Mouse (Mus musculus): ENCODE measurements at regions not wholly inside any gene's neighbourhood (a gene's known extent, or its start where the extent isn't known, plus 50 kb on each side); places are given as distances from the start of the nearest gene placed in this dataset.
A peak's percentile ranks its signal among the peaks of the same experiment; 100 is the strongest.

DNA sequence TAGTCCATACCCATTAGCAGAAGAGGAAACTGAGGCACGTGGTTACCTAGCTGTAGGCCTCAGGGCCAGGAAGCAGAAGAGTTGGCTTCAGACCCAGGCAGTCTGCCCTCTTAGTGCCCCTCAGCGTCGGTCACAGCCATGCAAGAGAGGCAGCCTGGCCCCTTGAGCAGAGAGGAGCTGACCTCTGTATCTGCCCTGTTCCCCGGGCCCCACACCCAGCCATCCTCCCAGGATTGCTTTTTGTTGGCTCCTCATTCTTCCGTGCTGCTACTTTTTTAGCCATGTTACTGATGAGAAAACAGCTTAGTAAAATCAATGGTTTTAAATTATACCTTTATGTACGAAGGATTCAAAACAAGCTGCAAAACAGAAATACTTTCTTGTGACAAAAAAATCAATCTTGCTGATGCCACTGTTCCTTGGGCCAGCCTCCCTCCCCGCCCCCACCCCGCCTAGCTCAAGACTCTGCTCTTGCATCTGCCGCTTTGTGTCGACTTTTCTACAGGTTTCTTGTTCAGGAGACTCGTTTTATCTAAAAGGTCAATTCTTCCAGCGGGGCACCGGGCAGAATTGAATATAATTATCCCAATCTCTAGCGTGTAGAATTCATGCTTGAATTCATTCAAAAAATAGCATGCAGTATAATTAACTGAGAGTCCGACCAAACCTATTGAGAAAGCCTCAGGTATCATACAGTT lies 70.8 kb downstream of the Sall1 start:
- DNase-seq, result no peak

- no peak for DNase-seq
Observed at GRCm38 (mm10) chr8:88958843-88959242, 85.1 kb downstream of the Sall1 start.

DNA sequence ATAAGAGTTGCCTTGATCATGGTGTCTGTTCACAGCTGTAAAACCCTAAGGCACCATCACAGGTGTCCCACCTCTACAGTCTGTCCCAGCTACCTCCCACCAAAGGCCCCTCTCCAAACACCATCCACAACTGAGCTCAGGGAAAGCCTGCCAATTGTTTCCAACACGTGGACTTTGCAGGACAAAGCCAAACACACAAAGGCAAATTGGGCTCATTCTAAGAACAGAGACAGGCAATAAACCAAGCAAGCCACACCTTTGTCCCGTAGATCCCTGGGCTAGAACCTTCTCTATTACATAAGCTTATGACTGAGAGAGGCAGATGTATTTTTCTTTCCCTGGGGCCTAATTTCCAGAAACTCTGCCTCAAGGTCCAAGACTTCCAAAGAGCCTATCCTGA lies 90.8 kb downstream of the Sall1 start:
- no peak for DNase-seq

DNA sequence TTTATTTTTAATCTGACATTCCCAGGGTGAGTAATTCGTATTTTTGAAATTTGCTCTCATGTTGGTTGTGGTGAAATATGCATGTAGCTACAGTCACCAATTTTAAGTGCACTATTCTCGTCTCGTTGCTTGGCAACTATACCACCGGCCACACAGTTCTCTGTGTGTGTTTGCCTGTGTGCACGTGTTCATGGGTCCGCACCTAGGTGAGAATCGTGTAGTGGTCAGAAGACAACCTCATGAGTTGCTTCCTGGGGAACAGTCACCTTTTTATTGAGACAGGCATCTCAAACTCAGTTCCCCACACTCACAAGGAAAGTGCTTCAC lies 92.2 kb downstream of the Sall1 start:
- DNase-seq, result no peak

DNA sequence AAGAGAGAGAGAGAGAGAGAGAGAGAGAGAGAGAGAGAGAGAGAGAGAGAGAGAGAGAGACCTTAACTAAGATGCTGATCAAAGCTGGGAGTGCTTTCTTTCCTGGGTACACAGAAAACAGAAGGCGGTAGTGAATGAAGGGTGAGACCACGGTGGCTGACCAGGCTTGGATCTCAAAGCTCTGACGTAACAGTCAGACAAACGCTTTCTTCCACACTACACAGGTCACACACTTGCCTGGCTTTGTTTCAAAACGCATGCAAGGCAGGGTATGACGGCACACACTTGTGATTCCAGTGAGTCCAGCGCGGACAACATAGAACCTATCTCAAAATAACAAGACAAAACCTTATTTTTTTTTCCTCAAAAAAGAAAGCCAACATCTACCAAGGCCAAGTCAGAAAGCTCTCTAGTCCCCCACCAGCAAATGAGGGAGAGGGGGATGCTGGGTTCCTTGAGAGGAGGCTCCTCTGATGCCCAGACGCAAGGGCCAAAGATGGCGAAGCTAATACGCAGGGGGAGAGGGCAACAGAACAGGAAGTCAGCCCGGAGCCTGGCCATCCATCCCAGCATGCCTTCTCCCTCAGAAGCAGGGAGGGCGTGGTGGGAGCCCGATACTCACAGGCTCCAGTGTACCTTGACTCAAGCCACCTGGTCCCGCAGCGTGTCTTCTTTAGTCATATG lies 92.7 kb downstream of the Sall1 start:
- no peak for DNase-seq

- no peak for DNase-seq
Observed at GRCm38 (mm10) chr8:88949975-88950374, 94.0 kb downstream of the Sall1 start.

- DNase-seq, result peak; percentile 41
Observed at GRCm38 (mm10) chr8:88948981-88949380, 95.0 kb downstream of the Sall1 start.

DNA sequence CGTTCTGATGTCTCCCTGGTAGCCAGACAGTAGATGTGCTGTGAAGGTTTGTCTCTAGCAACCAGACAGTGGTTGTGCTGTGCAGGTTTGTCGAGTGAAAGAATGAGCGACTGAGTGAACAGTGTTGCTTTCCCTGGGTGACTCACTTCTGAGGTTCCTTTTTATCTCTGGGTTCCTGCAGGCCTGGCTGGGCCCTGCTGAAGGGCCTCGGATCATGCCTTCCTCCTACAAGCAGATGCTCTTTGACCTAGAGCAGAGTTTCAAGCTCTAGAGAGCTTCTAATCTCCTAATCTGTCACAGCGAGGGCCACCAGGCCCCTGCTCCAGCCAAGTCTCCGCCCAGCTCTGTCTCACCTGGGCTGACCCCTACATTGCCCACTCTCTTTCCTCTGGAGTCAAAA lies 95.6 kb downstream of the Sall1 start:
- DNase-seq, result no peak

GRCm38 (mm10) chr8:88947384-88947783 lies 96.6 kb downstream of the Sall1 start:
- no peak for DNase-seq

DNA sequence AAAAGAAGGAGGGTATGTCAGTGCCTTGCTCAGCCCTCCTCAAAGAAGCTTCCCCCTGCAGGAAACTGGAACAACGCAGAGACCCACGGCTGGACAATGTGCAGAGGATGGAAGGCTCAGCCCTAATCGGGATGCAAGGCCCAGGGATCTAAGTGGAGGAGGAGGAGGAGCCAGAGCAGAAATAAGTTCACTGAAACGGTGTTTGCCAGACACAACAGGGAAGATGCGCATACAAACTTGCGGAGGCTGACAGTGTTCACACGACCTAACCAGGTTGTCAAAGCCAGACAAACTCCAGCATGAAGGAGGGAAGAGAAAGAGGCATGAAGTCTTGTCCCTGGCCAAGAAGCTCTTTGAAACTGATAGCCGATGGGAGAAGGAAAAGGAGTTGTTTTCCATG lies 98.3 kb downstream of the Sall1 start:
- no peak for DNase-seq

DNA sequence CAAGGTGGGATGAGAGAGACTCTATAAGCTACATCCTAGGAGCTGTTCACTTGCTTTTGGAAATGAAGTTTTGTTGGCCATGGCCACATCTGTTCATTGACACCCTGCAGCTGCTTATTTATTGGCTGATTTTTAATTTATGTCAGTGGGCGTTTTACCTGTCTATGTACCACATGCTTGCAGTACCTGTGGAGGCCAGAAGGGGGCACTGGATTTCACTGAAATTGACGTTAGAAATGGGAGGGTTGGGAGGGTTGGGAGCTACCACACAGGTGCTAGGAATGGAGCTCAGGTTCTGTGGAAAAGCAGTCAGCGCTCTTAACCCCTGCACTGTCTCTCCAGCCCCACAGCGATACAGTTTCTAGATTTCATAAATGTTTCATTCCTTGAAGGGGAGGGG lies 99.9 kb downstream of the Sall1 start:
- no peak for DNase-seq

GRCm38 (mm10) chr8:88939071-88939746 lies 104.8 kb downstream of the Sall1 start:
- no peak for DNase-seq

DNA sequence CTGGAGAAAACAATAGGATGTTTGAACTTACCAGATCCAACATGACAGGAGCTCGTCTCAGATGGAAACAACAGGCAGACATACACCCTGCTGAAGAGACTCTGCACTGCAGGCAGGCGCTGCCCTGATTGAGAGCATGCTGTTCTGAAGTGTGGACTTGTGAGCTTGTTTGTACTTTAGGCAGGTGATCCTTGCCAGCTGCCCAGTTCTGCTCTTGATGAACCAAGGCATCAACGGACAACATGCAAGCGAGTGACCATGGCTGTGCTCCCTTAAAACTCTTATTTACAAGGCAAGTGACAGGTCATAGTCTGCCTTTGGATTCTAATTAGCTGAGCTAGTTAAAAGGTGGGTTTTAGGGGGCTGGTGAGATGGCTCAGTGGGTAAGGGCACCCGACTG lies 109.3 kb downstream of the Sall1 start:
- DNase-seq, result no peak

DNA sequence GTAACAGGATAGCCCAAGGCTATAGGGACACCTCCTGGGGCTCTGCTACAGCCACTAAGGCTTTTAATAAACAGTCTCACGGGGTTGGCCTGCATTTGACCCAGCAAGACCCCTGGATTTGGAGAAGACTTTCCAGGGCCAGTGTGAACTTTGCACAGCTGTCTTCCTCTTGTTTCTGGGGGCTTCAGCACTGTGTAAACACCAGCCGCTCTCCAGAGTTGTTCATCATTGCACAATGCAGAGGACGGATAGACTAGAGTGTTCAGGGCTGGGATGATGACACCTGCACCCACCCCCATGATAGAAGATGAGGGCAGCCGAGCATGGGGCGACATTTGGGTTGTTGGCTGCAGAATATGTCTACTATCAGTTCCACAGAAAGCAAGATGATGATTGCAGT lies 112.9 kb downstream of the Sall1 start:
- DNase-seq, result no peak

DNA sequence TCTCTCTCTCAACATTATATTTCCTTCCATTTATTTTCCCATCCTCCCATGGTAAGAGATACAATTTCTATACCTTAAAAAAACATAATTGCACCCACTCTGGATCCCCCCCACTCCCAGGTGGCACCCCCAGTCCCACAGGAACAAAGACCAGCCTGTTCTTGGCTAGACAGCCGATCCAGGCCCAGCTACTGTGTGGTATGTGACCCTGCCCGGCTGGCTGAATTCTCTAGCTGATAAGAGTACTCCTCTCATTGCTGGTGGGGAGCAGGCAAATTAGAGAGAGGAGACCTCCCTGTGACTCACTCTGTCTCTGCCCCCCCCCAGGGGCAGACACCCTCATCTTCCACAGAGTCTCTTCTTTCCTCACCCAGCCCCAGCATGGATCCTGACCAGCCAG lies 113.6 kb downstream of the Sall1 start:
- no peak for DNase-seq

GRCm38 (mm10) chr8:88928675-88929377 lies 115.1 kb downstream of the Sall1 start:
- DNase-seq, result no peak

- DNase-seq, result no peak
Observed at GRCm38 (mm10) chr8:88922840-88923239, 121.1 kb downstream of the Sall1 start.

DNA sequence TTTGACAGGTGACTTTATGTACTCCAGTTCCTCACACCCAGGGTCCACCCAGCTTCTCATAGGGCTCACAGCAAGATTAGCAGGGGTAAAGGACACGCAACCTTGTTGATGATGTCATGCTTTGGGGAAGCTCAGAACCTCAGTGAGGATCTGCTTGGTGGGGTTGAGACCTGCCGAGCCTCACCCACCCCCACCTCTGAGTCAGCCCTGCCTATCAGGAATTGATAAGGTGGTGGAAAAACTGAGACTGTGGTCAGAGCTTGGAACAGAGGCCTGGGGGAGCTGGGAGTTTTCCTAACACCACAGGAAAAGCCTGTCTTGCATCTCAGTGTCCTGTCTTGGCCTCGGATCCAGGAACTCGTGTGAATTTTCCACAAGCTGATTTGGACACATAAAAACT lies 122.0 kb downstream of the Sall1 start:
- no peak for DNase-seq

- DNase-seq, result no peak
Observed at GRCm38 (mm10) chr8:88919282-88919681, 124.7 kb downstream of the Sall1 start.

DNA sequence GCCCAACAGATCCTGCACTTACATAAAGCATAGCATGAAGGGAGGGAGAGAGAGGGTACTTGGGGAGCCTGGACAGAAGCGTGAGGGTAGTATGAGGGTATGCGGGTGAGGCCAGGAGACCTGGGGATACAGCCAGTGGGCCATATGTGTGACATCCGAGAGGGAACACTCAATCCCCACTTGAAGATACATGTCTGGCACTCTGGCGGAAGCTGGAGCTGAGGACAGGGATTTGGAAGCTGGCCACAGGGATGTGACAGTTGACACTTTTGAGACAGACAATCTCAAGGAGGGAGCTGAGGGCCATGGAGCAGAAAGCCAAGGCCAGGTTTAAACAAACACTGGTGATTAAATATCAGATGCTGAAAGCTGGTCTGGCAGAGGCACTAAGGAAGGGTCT lies 127.9 kb downstream of the Sall1 start:
- peak; percentile 14 for DNase-seq

GRCm38 (mm10) chr8:88914657-88915056 lies 129.3 kb downstream of the Sall1 start:
- no peak for DNase-seq

- no peak for DNase-seq
Observed at GRCm38 (mm10) chr8:88914190-88914589, 129.8 kb downstream of the Sall1 start.

GRCm38 (mm10) chr8:88906244-88906643 lies 137.7 kb downstream of the Sall1 start:
- no peak for DNase-seq
